Mouse (Mus musculus) midbrain, embryonic 14.5 days (tissue): ENCODE results near the gene Gmds. TPM values are rescaled to one million over a fixed set of nuclear protein-coding genes. Genes with fewer than 3 reads are reported as not detected.

Experiments used
- ATAC-seq: fragments of 200-750 bp; cut with Nextera tagmentation; 2 replicates; pipeline ENCODE4 v1.8.0; 2017; ENCODE audit warnings: moderate number of reproducible peaks, moderate library complexity; ENCODE audit not compliant: low FRiP score, low TSS enrichment
- DNase-seq: peaks from one replicate; pipeline ENCODE4 v3.0.0-alpha.2; 2015
- H3K27ac ChIP-seq: fragments of 300-500 bp; sonication (generic); replicated peaks from 2 replicates; pipeline ENCODE4 v1.5.1; 2014; ENCODE audit warnings: mild to moderate bottlenecking, low read depth, low read length, moderate library complexity
- H3K27me3 ChIP-seq: fragments of 300-500 bp; sonication (generic); 2 replicates; pipeline ENCODE4 v1.6.1; 2014; ENCODE audit warnings: low read length, control low read depth, mixed read lengths; ENCODE audit not compliant: control insufficient read depth, insufficient read depth
- H3K36me3 ChIP-seq: fragments of 300-500 bp; sonication (generic); 2 replicates; pipeline ENCODE4 v1.6.1; 2014; ENCODE audit warnings: low read length, control low read depth; ENCODE audit not compliant: control insufficient read depth, insufficient read depth
- H3K4me1 ChIP-seq: fragments of 300-500 bp; sonication (generic); 2 replicates; pipeline ENCODE4 v1.6.1; 2014; ENCODE audit warnings: mild to moderate bottlenecking, antibody characterized with exemption, low read length, control low read depth; ENCODE audit not compliant: control insufficient read depth, insufficient read depth
- H3K4me2 ChIP-seq: fragments of 300-500 bp; sonication (generic); 2 replicates; pipeline ENCODE4 v1.6.1; 2014; ENCODE audit warnings: mild to moderate bottlenecking, low read length, moderate library complexity
- H3K4me3 ChIP-seq: fragments of 300-500 bp; sonication (generic); replicated peaks from 2 replicates; pipeline ENCODE4 v1.5.1; 2014; ENCODE audit warnings: low read depth, low read length
- H3K9ac ChIP-seq: fragments of 300-500 bp; sonication (generic); replicated peaks from 2 replicates; pipeline ENCODE4 v1.6.1; 2014; ENCODE audit warnings: mild to moderate bottlenecking, low read length, moderate library complexity
- H3K9me3 ChIP-seq: fragments of 300-500 bp; sonication (generic); 2 replicates; pipeline ENCODE4 v1.6.1; 2016; ENCODE audit warnings: low read length, control low read depth, mixed read lengths; ENCODE audit not compliant: control insufficient read depth
- WGBS: fragments of 180-500 bp; shearing (Covaris S2); extraction: QIAGEN DNeasy Blood & Tissue Kit; methylation state at CpG from one replicate; pipeline ENCODE4 v1.1.7; 2014; 5-methylcytosine and 5-hydroxymethylcytosine counted together
- polyA plus RNA-seq: library from polyadenylated mRNA; unstranded; fragments of >200 nt; fragmentation: Nextera tagmentation; extraction: Ambion mirVana; gene quantifications from 2 replicates; pipeline ENCODE4 v1.2.1, GENCODE M21; 2014

The Gmds gene
- polyA plus RNA-seq, 1 experiment from 2014 or later, result 32.6 TPM

DNA sequence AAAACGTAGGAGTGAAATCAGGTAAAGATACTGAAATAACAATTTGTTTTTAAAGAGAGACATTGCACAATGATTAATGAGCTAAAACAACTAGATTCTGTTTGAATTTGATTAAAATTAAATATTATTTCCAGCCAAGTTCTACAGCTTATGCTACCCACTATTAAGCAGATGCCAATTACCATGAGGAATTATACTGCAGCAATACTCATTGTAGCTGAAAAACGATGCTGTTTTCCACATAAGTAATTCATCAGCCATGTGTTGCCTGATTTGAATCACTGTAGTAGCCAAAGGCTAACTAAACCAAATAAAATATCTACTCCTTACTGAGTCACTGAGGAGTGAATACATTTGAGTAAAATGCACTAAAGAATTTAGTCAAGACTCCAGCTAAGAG is 180.3 kb downstream of the Gmds start:
- Histone ChIP-seq H3K9ac (no peak overlapping the region), H3K27me3 (no peaks in the 10 kb centered on the region), H3K9me3 (no peaks in the 10 kb centered on the region), H3K27ac (no peak overlapping the region), H3K4me1 (no peaks in the 10 kb centered on the region), H3K4me3 (no peak overlapping the region), H3K36me3 (no peaks in the 10 kb centered on the region), H3K4me2 (no peak overlapping the region)
- DNase-seq, result no peak
- ATAC-seq, result no peak
- WGBS, result 70% methylated on average over 2 of the region's 2 CpGs

DNA sequence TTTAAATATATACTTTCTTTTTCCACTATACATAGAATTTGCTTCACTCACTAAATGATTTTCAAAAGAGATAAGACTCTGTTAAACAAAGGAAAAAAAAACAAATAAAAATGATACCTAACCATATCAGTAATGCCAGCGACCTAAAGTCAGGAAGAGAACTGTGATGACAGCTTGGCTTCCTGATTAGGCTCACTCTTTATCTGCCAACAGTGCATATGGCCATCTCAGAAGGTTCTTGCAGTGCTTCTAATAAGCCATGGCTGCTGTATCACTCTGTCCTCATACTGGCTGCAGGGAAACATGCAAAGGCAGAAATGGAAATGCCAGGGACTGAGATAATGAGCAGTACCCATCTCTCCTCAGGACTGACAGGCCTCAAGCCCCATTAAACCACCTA is 192.6 kb downstream of the Gmds start:
- H3K4me1 ChIP-seq, result no peaks in the 10 kb centered on the region
- H3K36me3 ChIP-seq, result no peaks in the 10 kb centered on the region
- H3K4me2 ChIP-seq, result no peak overlapping the region
- H3K27ac ChIP-seq, result no peak overlapping the region
- DNase-seq (no peak), ATAC-seq (no peak)
- H3K9me3 ChIP-seq, result no peaks in the 10 kb centered on the region
- H3K27me3 ChIP-seq, result no peaks in the 10 kb centered on the region
- H3K4me3 ChIP-seq, result no peak overlapping the region
- no peak overlapping the region for H3K9ac ChIP-seq
- WGBS, result 70% methylated on average over 1 of the region's 1 CpGs

DNA sequence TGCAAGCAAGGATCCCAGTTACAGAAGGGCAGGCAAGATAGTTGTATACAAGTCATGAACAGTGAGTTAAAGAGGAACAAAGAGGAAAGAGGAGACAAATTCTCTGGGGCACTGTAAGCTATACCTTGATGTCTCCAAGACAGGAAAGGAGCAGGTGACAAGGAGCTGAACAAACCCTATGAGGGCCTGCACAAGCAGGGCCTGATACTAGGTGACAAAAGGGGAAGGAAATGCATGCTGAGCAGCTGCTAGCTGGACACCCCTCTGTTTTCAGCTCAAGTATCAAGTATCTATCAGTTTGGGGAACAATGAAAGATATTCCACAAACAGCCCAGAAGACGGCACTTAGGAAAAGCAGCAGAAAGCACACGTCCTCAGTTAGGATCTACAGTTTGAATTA is 193.4 kb downstream of the Gmds start:
- Histone ChIP-seq H3K27ac (no peak overlapping the region), H3K4me1 (no peaks in the 10 kb centered on the region), H3K4me3 (no peak overlapping the region), H3K4me2 (no peak overlapping the region), H3K36me3 (no peaks in the 10 kb centered on the region), H3K9ac (no peak overlapping the region), H3K9me3 (no peaks in the 10 kb centered on the region), H3K27me3 (no peaks in the 10 kb centered on the region)
- ATAC-seq (no peak), DNase-seq (no peak)
- 70% methylated on average over 2 of the region's 2 CpGs for WGBS

GRCm38 (mm10) chr13:32143651-32144050 is 194.9 kb downstream of the Gmds start:
- DNase-seq, result no peak
- no peak for ATAC-seq
- Histone ChIP-seq H3K9me3 (no peaks in the 10 kb centered on the region), H3K4me1 (no peaks in the 10 kb centered on the region), H3K27ac (no peak overlapping the region), H3K4me3 (no peak overlapping the region), H3K27me3 (no peaks in the 10 kb centered on the region), H3K4me2 (no peak overlapping the region), H3K9ac (no peak overlapping the region), H3K36me3 (no peaks in the 10 kb centered on the region)
- WGBS, result 81% methylated on average over 3 of the region's 3 CpGs

DNA sequence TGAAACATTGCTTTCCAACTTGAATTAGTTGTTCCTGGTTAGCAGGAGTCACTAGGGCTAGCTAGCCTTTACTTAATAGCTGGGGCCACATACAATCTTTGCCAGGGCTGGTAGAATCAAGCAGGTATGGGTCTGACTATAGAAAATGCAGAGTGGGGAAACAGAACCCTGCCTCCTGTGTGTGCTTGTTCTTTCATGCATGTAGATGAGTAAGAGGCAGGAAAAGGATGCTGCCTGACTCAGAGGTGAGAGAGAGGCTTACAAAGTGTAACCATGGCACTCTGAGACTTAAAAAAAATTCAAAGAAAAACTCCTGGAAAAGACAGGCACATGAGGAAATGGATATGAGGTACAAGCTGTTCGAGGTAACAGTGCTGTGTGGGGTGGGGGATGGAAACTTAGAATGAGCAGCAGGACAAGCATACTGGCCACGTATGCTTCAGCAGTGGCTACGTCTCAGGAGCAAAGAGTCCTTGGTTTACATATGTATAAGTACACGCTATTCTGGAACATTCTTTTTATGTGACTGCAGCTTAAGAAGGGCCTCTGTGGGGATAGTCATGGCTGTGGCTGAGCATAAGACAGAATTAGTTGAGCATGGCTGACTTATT is 203.8 kb downstream of the Gmds start:
- H3K4me2 ChIP-seq, result no peak overlapping the region
- H3K9ac ChIP-seq, result no peak overlapping the region
- 39% methylated on average over 4 of the region's 4 CpGs for WGBS
- ATAC-seq (no peak), DNase-seq (no peak)
- H3K27me3 ChIP-seq, result no peaks in the 10 kb centered on the region
- H3K4me3 ChIP-seq, result no peak overlapping the region
- no peak overlapping the region for H3K27ac ChIP-seq
- H3K9me3 ChIP-seq, result no peaks in the 10 kb centered on the region
- H3K4me1 ChIP-seq, result no peaks in the 10 kb centered on the region
- no peaks in the 10 kb centered on the region for H3K36me3 ChIP-seq

- no peaks in the 10 kb centered on the region for H3K4me1 ChIP-seq
- H3K9me3 ChIP-seq, result no peaks in the 10 kb centered on the region
- H3K9ac ChIP-seq, result no peak overlapping the region
- DNase-seq (no peak), ATAC-seq (no peak)
- no peaks in the 10 kb centered on the region for H3K27me3 ChIP-seq
- no peak overlapping the region for H3K4me3 ChIP-seq
- H3K27ac ChIP-seq, result no peak overlapping the region
- H3K4me2 ChIP-seq, result no peak overlapping the region
- WGBS, result 92% methylated on average over 1 of the region's 1 CpGs
- H3K36me3 ChIP-seq, result no peaks in the 10 kb centered on the region
Observed at GRCm38 (mm10) chr13:32129970-32130369, 208.6 kb downstream of the Gmds start.

GRCm38 (mm10) chr13:32118386-32118785 is 220.2 kb downstream of the Gmds start:
- H3K27ac ChIP-seq, result no peak overlapping the region
- H3K27me3 ChIP-seq, result no peaks in the 10 kb centered on the region
- H3K36me3 ChIP-seq, result no peaks in the 10 kb centered on the region
- ATAC-seq (no peak), DNase-seq (no peak)
- H3K9me3 ChIP-seq, result no peaks in the 10 kb centered on the region
- H3K4me2 ChIP-seq, result no peak overlapping the region
- no peak overlapping the region for H3K9ac ChIP-seq
- no peaks in the 10 kb centered on the region for H3K4me1 ChIP-seq
- WGBS, result 81% methylated on average over 1 of the region's 1 CpGs
- H3K4me3 ChIP-seq, result no peak overlapping the region

DNA sequence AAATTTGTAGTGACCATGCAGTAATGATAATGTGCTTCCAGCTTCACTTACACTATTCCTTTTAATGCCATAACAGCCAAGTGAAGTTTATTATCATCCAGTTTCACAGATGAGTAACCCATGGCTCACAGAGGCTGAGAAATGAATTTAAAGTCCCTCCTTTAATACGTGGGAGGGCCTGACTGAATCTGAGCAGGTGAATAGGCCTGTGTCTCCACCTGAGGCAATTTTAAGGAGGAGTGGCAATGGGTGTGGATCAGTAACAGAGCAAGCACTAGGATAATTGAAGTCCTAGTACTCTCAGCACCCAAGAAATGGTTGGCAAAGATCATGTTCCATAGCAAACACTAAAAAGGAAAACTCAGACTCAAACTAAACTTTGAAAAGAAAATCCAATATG is 223.1 kb downstream of the Gmds start:
- no peak overlapping the region for H3K4me3 ChIP-seq
- no peaks in the 10 kb centered on the region for H3K4me1 ChIP-seq
- H3K36me3 ChIP-seq, result no peaks in the 10 kb centered on the region
- no peak for DNase-seq
- no peaks in the 10 kb centered on the region for H3K27me3 ChIP-seq
- ATAC-seq, result no peak
- H3K4me2 ChIP-seq, result no peak overlapping the region
- 80% methylated on average over 1 of the region's 1 CpGs for WGBS
- no peak overlapping the region for H3K9ac ChIP-seq
- H3K27ac ChIP-seq, result no peak overlapping the region
- no peaks in the 10 kb centered on the region for H3K9me3 ChIP-seq

DNA sequence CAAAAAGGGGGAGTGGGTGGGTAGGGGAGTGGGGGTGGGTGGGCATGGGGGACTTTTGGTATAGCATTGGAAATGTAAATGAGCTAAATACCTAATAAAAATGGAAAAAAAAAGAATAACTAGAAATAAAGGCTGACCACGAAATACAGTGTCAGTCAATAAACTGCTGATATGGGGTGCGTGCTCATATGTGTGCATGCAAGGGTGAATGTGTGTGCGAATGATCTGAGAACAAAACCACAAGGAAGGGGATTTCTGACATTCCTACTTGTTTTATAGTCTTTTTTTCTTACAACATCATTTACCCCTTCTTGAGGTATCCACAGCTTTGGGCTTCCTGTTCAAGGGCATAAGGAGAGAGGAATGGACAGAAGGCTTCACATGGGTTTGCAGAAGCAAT is 224.7 kb downstream of the Gmds start:
- Histone ChIP-seq H3K27ac (no peak overlapping the region), H3K27me3 (no peaks in the 10 kb centered on the region), H3K9ac (no peak overlapping the region), H3K4me3 (no peak overlapping the region), H3K9me3 (no peaks in the 10 kb centered on the region), H3K36me3 (no peaks in the 10 kb centered on the region), H3K4me1 (no peaks in the 10 kb centered on the region), H3K4me2 (no peak overlapping the region)
- 97% methylated on average over 3 of the region's 3 CpGs for WGBS
- DNase-seq, result no peak
- no peak for ATAC-seq
